8 mouse cellular contexts compared by ENCODE assay signal in genomic region chr2:92375099-92375623, GRCm38 (mm10). TPM values are rescaled to one million over a fixed set of nuclear protein-coding genes. Genes with fewer than 3 reads are reported as not detected.
A peak's percentile ranks its signal among the peaks of the same experiment; 100 is the strongest.
DNase-seq lines count a peak whose midpoint lies in the region; ATAC-seq and TF ChIP-seq lines count a peak whose summit lies in the region.

No protein-coding gene starts in this region.

- peak overlapping the region; percentile 85 for H3K9ac ChIP-seq in heart, embryonic 12.5 days
- H3K9ac ChIP-seq in kidney, postnatal 0 days (ENCODE audit: low read depth, low read length), result peak overlapping the region; percentile 75
- peak overlapping the region; percentile 81 for H3K9ac ChIP-seq in liver, embryonic 11.5 days (ENCODE audit: low read depth, low read length)
- H3K9ac ChIP-seq in stomach, embryonic 14.5 days (replicated peaks; ENCODE audit: low read depth, low read length), result peak overlapping the region; percentile 45

- ATAC-seq in erythroid progenitor cell, adult 5-6 weeks (replicated peaks; ENCODE audit: low FRiP score, poor library complexity, severe bottlenecking), result peak; percentile 92
- peak; percentile 91 for ATAC-seq in heart, embryonic 12.5 days (ENCODE audit: insufficient number of reproducible peaks, low FRiP score)
- ATAC-seq in kidney, postnatal 0 days (replicated peaks; ENCODE audit: low FRiP score, low read depth), result peak; percentile 90
- ATAC-seq in liver, embryonic 11.5 days (replicated peaks; ENCODE audit: low FRiP score), result peak; percentile 94
- ATAC-seq in stomach, embryonic 14.5 days (ENCODE audit: insufficient number of reproducible peaks, insufficient read depth, low FRiP score, low read depth), result peak; percentile 92

- H3K27me3 ChIP-seq in heart, embryonic 12.5 days (replicated peaks), result peaks cover 36% of the 10 kb centered on the region
- H3K27me3 ChIP-seq in kidney, postnatal 0 days (ENCODE audit: insufficient read depth, low read length), result no peaks in the 10 kb centered on the region
- peaks cover 27% of the 10 kb centered on the region for H3K27me3 ChIP-seq in liver, embryonic 11.5 days (replicated peaks; ENCODE audit: control insufficient read depth, insufficient read depth, low read length)
- no peaks in the 10 kb centered on the region for H3K27me3 ChIP-seq in stomach, embryonic 14.5 days (ENCODE audit: control insufficient read depth, insufficient read depth, low read length)

- H3K9me3 ChIP-seq in heart, embryonic 12.5 days (replicated peaks), result no peaks in the 10 kb centered on the region
- no peaks in the 10 kb centered on the region for H3K9me3 ChIP-seq in kidney, postnatal 0 days (replicated peaks; ENCODE audit: low read length)
- no peaks in the 10 kb centered on the region for H3K9me3 ChIP-seq in liver, embryonic 11.5 days (ENCODE audit: control insufficient read depth, low read length)
- H3K9me3 ChIP-seq in stomach, embryonic 14.5 days (ENCODE audit: control insufficient read depth, low read depth, low read length), result no peaks in the 10 kb centered on the region

- H3K4me3 ChIP-seq in heart, embryonic 12.5 days, result peak overlapping the region; percentile 83
- H3K4me3 ChIP-seq in kidney, postnatal 0 days (replicated peaks; ENCODE audit: low read depth, low read length), result peak overlapping the region; percentile 53
- H3K4me3 ChIP-seq in liver, embryonic 11.5 days (ENCODE audit: low read depth, low read length), result peak overlapping the region; percentile 85
- H3K4me3 ChIP-seq in stomach, embryonic 14.5 days (ENCODE audit: low read depth, low read length), result peak overlapping the region; percentile 75

- peak overlapping the region; percentile 84 for H3K27ac ChIP-seq in heart, embryonic 12.5 days (ENCODE audit: poor library complexity, severe bottlenecking)
- peak overlapping the region; percentile 97 for H3K27ac ChIP-seq in kidney, postnatal 0 days
- H3K27ac ChIP-seq in liver, embryonic 11.5 days (ENCODE audit: low read depth, low read length), result peak overlapping the region; percentile 70
- H3K27ac ChIP-seq in stomach, embryonic 14.5 days (ENCODE audit: low read length), result peak overlapping the region; percentile 86

- under 1% methylated on average over 29 of the region's 29 CpGs for WGBS in heart, embryonic 12.5 days
- WGBS in kidney, postnatal 0 days, result under 1% methylated on average over 29 of the region's 29 CpGs
- WGBS in liver, embryonic 11.5 days, result under 1% methylated on average over 29 of the region's 29 CpGs
- WGBS in stomach, embryonic 14.5 days, result under 1% methylated on average over 29 of the region's 29 CpGs

- H3K4me2 ChIP-seq in heart, embryonic 12.5 days, result peak overlapping the region; percentile 97
- peak overlapping the region; percentile 69 for H3K4me2 ChIP-seq in kidney, postnatal 0 days (ENCODE audit: low read length)
- H3K4me2 ChIP-seq in liver, embryonic 11.5 days, result peak overlapping the region; percentile 94
- peak overlapping the region; percentile 84 for H3K4me2 ChIP-seq in stomach, embryonic 14.5 days (replicated peaks; ENCODE audit: low read depth, low read length)

- H3K4me1 ChIP-seq in heart, embryonic 12.5 days (replicated peaks), result peaks cover 36% of the 10 kb centered on the region
- H3K4me1 ChIP-seq in kidney, postnatal 0 days (replicated peaks; ENCODE audit: insufficient read depth, low read length), result peaks cover 25% of the 10 kb centered on the region
- H3K4me1 ChIP-seq in liver, embryonic 11.5 days (replicated peaks; ENCODE audit: control insufficient read depth, insufficient read depth, low read length), result peaks cover 10% of the 10 kb centered on the region
- peaks cover 31% of the 10 kb centered on the region for H3K4me1 ChIP-seq in stomach, embryonic 14.5 days (ENCODE audit: control insufficient read depth, insufficient read depth, low read length)

- peak; percentile 31; the same call in 1 of the 2 replicates for TF ChIP-seq CTCF in kidney, postnatal 0 days (IDR thresholded peaks at IDR 0.05; ENCODE audit: low read depth)

- H3K36me3 ChIP-seq in heart, embryonic 12.5 days, result peaks cover 26% of the 10 kb centered on the region
- peaks cover 22% of the 10 kb centered on the region for H3K36me3 ChIP-seq in kidney, postnatal 0 days (ENCODE audit: insufficient read depth, low read length)
- H3K36me3 ChIP-seq in liver, embryonic 11.5 days (ENCODE audit: control insufficient read depth, insufficient read depth, low read length), result peaks cover 16% of the 10 kb centered on the region
- peaks cover 14% of the 10 kb centered on the region; the same call in 1 of the 2 replicates for H3K36me3 ChIP-seq in stomach, embryonic 14.5 days (ENCODE audit: control insufficient read depth, insufficient read depth, low read length)

- DNase-seq in CD4-positive helper T cell, adult 2 months (ENCODE audit: low read depth, low spot score), result peak; percentile 98
- peak; percentile 98 for DNase-seq in brain, embryonic 18.5 days (ENCODE audit: low read depth, low spot score)
- peak; percentile 100 for DNase-seq in kidney, postnatal 0 days (ENCODE audit: low spot score)
- DNase-seq in liver, embryonic 11.5 days (ENCODE audit: low spot score), result peak; percentile 94
- DNase-seq in naive thymus-derived CD4-positive, alpha-beta T cell, adult 2 months (ENCODE audit: low read depth), result peak; percentile 96

RNA-seq across cellular contexts. Expression of gene Large2, which starts 0.5 kb away (rescaled TPM):
- not detected in 2 replicates for total RNA-seq in erythroid progenitor cell, adult 5-6 weeks (2015; ENCODE audit: low replicate concordance)
- not detected in 2 replicates for total RNA-seq in erythroid progenitor cell, adult 5-6 weeks (2017; ENCODE audit: low replicate concordance)
- 1.2 and 1.8 TPM in 2 replicates for polyA plus RNA-seq in heart, embryonic 12.5 days (2016; fragmentation: Nextera tagmentation; extraction: Ambion mirVana)
- 30.6 and 34.3 TPM in 2 replicates for polyA plus RNA-seq in kidney, postnatal 0 days (2015; fragmentation: Nextera tagmentation; extraction: Ambion mirVana)
- 4.2 and 5.4 TPM in 2 replicates for polyA plus RNA-seq in liver, embryonic 11.5 days (2014; fragmentation: Nextera tagmentation; extraction: Ambion mirVana)
- 14.8 and 14.9 TPM in 2 replicates for polyA plus RNA-seq in stomach, embryonic 14.5 days (2014; fragmentation: Nextera tagmentation; extraction: Ambion mirVana)

RNA-seq across cellular contexts. Expression of gene Pex16, which starts 0.7 kb away (rescaled TPM):
- 13.3 TPM in 1 of 2 replicates, not detected in the other for total RNA-seq in erythroid progenitor cell, adult 5-6 weeks (2015; ENCODE audit: low replicate concordance)
- total RNA-seq in erythroid progenitor cell, adult 5-6 weeks (2017; ENCODE audit: low replicate concordance), result 3.3 and 4.2 TPM in 2 replicates
- polyA plus RNA-seq in heart, embryonic 12.5 days (2016; fragmentation: Nextera tagmentation; extraction: Ambion mirVana), result 14.1 and 16.0 TPM in 2 replicates
- polyA plus RNA-seq in kidney, postnatal 0 days (2015; fragmentation: Nextera tagmentation; extraction: Ambion mirVana), result 34.3 and 36.8 TPM in 2 replicates
- polyA plus RNA-seq in liver, embryonic 11.5 days (2014; fragmentation: Nextera tagmentation; extraction: Ambion mirVana), result 26.3 and 29.3 TPM in 2 replicates
- polyA plus RNA-seq in stomach, embryonic 14.5 days (2014; fragmentation: Nextera tagmentation; extraction: Ambion mirVana), result 20.0 and 23.2 TPM in 2 replicates

RNA-seq across cellular contexts. Expression of gene 1700029I15Rik, which starts 7.2 kb away (rescaled TPM):
- 1.3 TPM in 1 of 2 replicates, not detected in the other for total RNA-seq in erythroid progenitor cell, adult 5-6 weeks (2015; ENCODE audit: low replicate concordance)
- not detected in 2 replicates for total RNA-seq in erythroid progenitor cell, adult 5-6 weeks (2017; ENCODE audit: low replicate concordance)
- polyA plus RNA-seq in heart, embryonic 12.5 days (2016; fragmentation: Nextera tagmentation; extraction: Ambion mirVana), result 1.2 and 1.7 TPM in 2 replicates
- polyA plus RNA-seq in kidney, postnatal 0 days (2015; fragmentation: Nextera tagmentation; extraction: Ambion mirVana), result 1.8 and 2.5 TPM in 2 replicates
- polyA plus RNA-seq in liver, embryonic 11.5 days (2014; fragmentation: Nextera tagmentation; extraction: Ambion mirVana), result 0.81 and 1.7 TPM in 2 replicates
- 1.4 and 2.6 TPM in 2 replicates for polyA plus RNA-seq in stomach, embryonic 14.5 days (2014; fragmentation: Nextera tagmentation; extraction: Ambion mirVana)

RNA-seq across cellular contexts. Expression of gene Mapk8ip1, which starts 25.9 kb away (rescaled TPM):
- not detected in 2 replicates for total RNA-seq in erythroid progenitor cell, adult 5-6 weeks (2015; ENCODE audit: low replicate concordance)
- 0.13 TPM in 1 of 2 replicates, not detected in the other for total RNA-seq in erythroid progenitor cell, adult 5-6 weeks (2017; ENCODE audit: low replicate concordance)
- polyA plus RNA-seq in heart, embryonic 12.5 days (2016; fragmentation: Nextera tagmentation; extraction: Ambion mirVana), result 6.8 and 7.9 TPM in 2 replicates
- polyA plus RNA-seq in kidney, postnatal 0 days (2015; fragmentation: Nextera tagmentation; extraction: Ambion mirVana), result 25.9 and 28.2 TPM in 2 replicates
- 4.9 and 6.3 TPM in 2 replicates for polyA plus RNA-seq in liver, embryonic 11.5 days (2014; fragmentation: Nextera tagmentation; extraction: Ambion mirVana)
- polyA plus RNA-seq in stomach, embryonic 14.5 days (2014; fragmentation: Nextera tagmentation; extraction: Ambion mirVana), result 11.3 and 12.7 TPM in 2 replicates

RNA-seq across cellular contexts. Expression of gene Cry2, which starts 58.7 kb away (rescaled TPM):
- 1.8 and 5.0 TPM in 2 replicates for total RNA-seq in erythroid progenitor cell, adult 5-6 weeks (2015; ENCODE audit: low replicate concordance)
- total RNA-seq in erythroid progenitor cell, adult 5-6 weeks (2017; ENCODE audit: low replicate concordance), result 1.9 and 2.7 TPM in 2 replicates
- 28.0 and 30.1 TPM in 2 replicates for polyA plus RNA-seq in heart, embryonic 12.5 days (2016; fragmentation: Nextera tagmentation; extraction: Ambion mirVana)
- polyA plus RNA-seq in kidney, postnatal 0 days (2015; fragmentation: Nextera tagmentation; extraction: Ambion mirVana), result 10.1 and 12.8 TPM in 2 replicates
- polyA plus RNA-seq in liver, embryonic 11.5 days (2014; fragmentation: Nextera tagmentation; extraction: Ambion mirVana), result 20.6 and 22.5 TPM in 2 replicates
- polyA plus RNA-seq in stomach, embryonic 14.5 days (2014; fragmentation: Nextera tagmentation; extraction: Ambion mirVana), result 24.2 and 25.7 TPM in 2 replicates

Comparison
In these comparisons a context has a peak if more than half of its experiments do, and no peak if none do; other contexts are left out.
1. Peak in every context shown above with its lines: DNase-seq, ATAC-seq, H3K4me3 ChIP-seq and H3K27ac ChIP-seq.